Comparison of ENCODE assay signal across 9 mouse cellular contexts in the genomic region with DNA sequence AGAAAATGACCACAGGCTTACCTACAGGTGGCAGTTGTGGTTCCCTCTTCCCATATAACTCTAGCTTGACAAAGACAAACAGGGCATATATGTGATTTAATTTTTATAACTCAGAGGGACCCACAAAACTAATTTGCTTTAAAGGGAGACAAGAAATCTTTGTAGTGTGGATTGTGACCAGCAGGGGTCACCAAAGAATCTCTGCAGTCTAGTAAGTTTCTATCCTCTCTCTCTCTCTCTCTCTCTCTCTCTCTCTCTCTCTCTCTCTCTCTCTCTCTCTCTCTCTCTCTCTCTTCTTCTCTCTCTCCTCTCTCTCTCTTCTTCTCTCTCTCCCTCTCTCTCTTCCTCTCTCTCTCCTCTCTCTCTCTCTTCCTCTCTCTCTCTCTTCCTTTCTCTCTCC. TPM values are rescaled to one million over a fixed set of nuclear protein-coding genes. Genes with fewer than 3 reads are reported as not detected.
DNase-seq lines count a peak whose midpoint lies in the region; ATAC-seq lines count a peak whose summit lies in the region.
"Had no signal": no experiment of that assay in that cellular context is flagged by ENCODE, and none has a peak within 500 bp of the region (broad histone marks: within the 10 kb centered on the region; RNA-seq: fewer than 3 reads in every experiment).

No protein-coding gene starts in this region.

- no peaks in the 10 kb centered on the region for H3K4me1 ChIP-seq in limb, embryonic 11.5 days (ENCODE audit: control insufficient read depth, insufficient read depth, low read length)
- H3K4me1 ChIP-seq in limb, embryonic 10.5 days, result no peaks in the 10 kb centered on the region
- no peaks in the 10 kb centered on the region for H3K4me1 ChIP-seq in forebrain, embryonic 11.5 days (replicated peaks; ENCODE audit: control insufficient read depth, insufficient read depth, low read length)
- H3K4me1 ChIP-seq: lung, embryonic 15.5 days had no signal

- H3K27ac ChIP-seq in limb, embryonic 11.5 days (replicated peaks; ENCODE audit: low read depth, low read length), result no peak overlapping the region
- no peak overlapping the region for H3K27ac ChIP-seq in limb, embryonic 10.5 days
- H3K27ac ChIP-seq in forebrain, embryonic 11.5 days (ENCODE audit: low read depth, low read length), result no peak overlapping the region
- H3K27ac ChIP-seq: lung, embryonic 15.5 days had no signal

- H3K27me3 ChIP-seq in limb, embryonic 11.5 days (ENCODE audit: control insufficient read depth, insufficient read depth, low read length), result no peaks in the 10 kb centered on the region
- H3K27me3 ChIP-seq in limb, embryonic 10.5 days (ENCODE audit: low read depth, poor library complexity, severe bottlenecking), result no peaks in the 10 kb centered on the region
- no peaks in the 10 kb centered on the region for H3K27me3 ChIP-seq in forebrain, embryonic 11.5 days (ENCODE audit: control insufficient read depth, insufficient read depth, low read length)
- H3K27me3 ChIP-seq: lung, embryonic 15.5 days had no signal

- no peak overlapping the region for H3K9ac ChIP-seq in limb, embryonic 11.5 days (ENCODE audit: low read length)
- no peak overlapping the region for H3K9ac ChIP-seq in forebrain, embryonic 11.5 days (ENCODE audit: low read length)
- H3K9ac ChIP-seq: lung, embryonic 15.5 days had no signal

- no peaks in the 10 kb centered on the region for H3K36me3 ChIP-seq in limb, embryonic 11.5 days (ENCODE audit: control insufficient read depth, insufficient read depth, low read length)
- no peaks in the 10 kb centered on the region for H3K36me3 ChIP-seq in limb, embryonic 10.5 days
- no peaks in the 10 kb centered on the region for H3K36me3 ChIP-seq in forebrain, embryonic 11.5 days (ENCODE audit: control insufficient read depth, insufficient read depth, low read length)
- H3K36me3 ChIP-seq: lung, embryonic 15.5 days had no signal

- no peak for ATAC-seq in limb, embryonic 11.5 days (ENCODE audit: insufficient number of reproducible peaks, low FRiP score, low TSS enrichment, low read depth)
- ATAC-seq in forebrain, embryonic 11.5 days (replicated peaks; ENCODE audit: low FRiP score), result no peak

- peak; percentile 7 for DNase-seq in cerebellum, adult 9-10 months
- no peak for DNase-seq in cerebellum, adult 11-12 months
- DNase-seq in limb, embryonic 11.5 days (ENCODE audit: low spot score), result peak; percentile 59
- no peak for DNase-seq in limb, embryonic 10.5 days (ENCODE audit: low spot score)
- peak; percentile 71 for DNase-seq in brain, adult 2 months (ENCODE audit: low read depth, low spot score)
- DNase-seq in kidney, postnatal 14 days, result peak; percentile 27
- peak; percentile 16 to 52 for DNase-seq in natural killer cell, adult 2 months (ENCODE audit: low spot score in 2 of 2)
- DNase-seq in forebrain, embryonic 11.5 days (ENCODE audit: low spot score), result no peak

- H3K4me3 ChIP-seq in limb, embryonic 11.5 days (ENCODE audit: low read depth, low read length), result no peak overlapping the region
- no peak overlapping the region for H3K4me3 ChIP-seq in limb, embryonic 10.5 days
- no peak overlapping the region for H3K4me3 ChIP-seq in forebrain, embryonic 11.5 days (ENCODE audit: low read depth, low read length)
- H3K4me3 ChIP-seq: lung, embryonic 15.5 days had no signal

- no peaks in the 10 kb centered on the region for H3K9me3 ChIP-seq in limb, embryonic 11.5 days (ENCODE audit: control insufficient read depth, low read length)
- no peaks in the 10 kb centered on the region for H3K9me3 ChIP-seq in limb, embryonic 10.5 days (replicated peaks)
- H3K9me3 ChIP-seq in forebrain, embryonic 11.5 days (ENCODE audit: control insufficient read depth, low read length), result no peaks in the 10 kb centered on the region
- H3K9me3 ChIP-seq: lung, embryonic 15.5 days had no signal

- no peak overlapping the region for H3K4me2 ChIP-seq in limb, embryonic 11.5 days (ENCODE audit: low read depth, severe bottlenecking)
- H3K4me2 ChIP-seq in forebrain, embryonic 11.5 days (ENCODE audit: low read depth, low read length, severe bottlenecking), result no peak overlapping the region
- H3K4me2 ChIP-seq: lung, embryonic 15.5 days had no signal

RNA-seq across cellular contexts. Expression of a gene that starts 53.5 kb away (rescaled TPM):
- polyA plus RNA-seq in limb, embryonic 11.5 days (2014; fragmentation: Nextera tagmentation; extraction: Ambion mirVana), result not detected in 2 replicates
- not detected in 2 replicates for polyA plus RNA-seq in limb, embryonic 10.5 days (2016; fragmentation: Nextera tagmentation; extraction: Ambion mirVana)
- not detected in 2 replicates for polyA plus RNA-seq in forebrain, embryonic 11.5 days (2014; fragmentation: Nextera tagmentation; extraction: Ambion mirVana)

Comparison
In these comparisons a context has a peak if more than half of its experiments do, and no peak if none do; other contexts are left out.
1. DNase-seq: peak in cerebellum, adult 9-10 months (single experiment), limb, embryonic 11.5 days (single experiment), brain, adult 2 months (single experiment), kidney, postnatal 14 days (single experiment) and natural killer cell, adult 2 months (2 of 2); none in cerebellum, adult 11-12 months (single experiment), limb, embryonic 10.5 days (single experiment) and forebrain, embryonic 11.5 days (single experiment).